Mouse (Mus musculus) ovary, adult 18-20 months (tissue): ENCODE measurements around the gene Hist1h2bm.
A peak's percentile ranks its signal among the peaks of the same experiment; 100 is the strongest.
"Not testable (repeated sequence)": the region's sequence is repeated elsewhere in the genome, so short reads cannot be mapped to it uniquely, and the experiment has no call there.

Experiments used
- DNase-seq: peaks from one replicate; pipeline ENCODE4 v3.0.0; 2022; ENCODE audit warnings: low spot score, mixed read lengths

Hist1h2bm gene

GRCm38 (mm10) chr13:21721757-21722372, at the start of gene Hist1h2bm:
TSS of gene Hist1h2bm (plus strand) at chr13:21722044.
- peak; percentile 55 for DNase-seq

GRCm38 (mm10) chr13:21677305-21677704, 44.5 kb upstream of the Hist1h2bm start, which contains the start of gene Olfr1360:
TSS of gene Olfr1360 (minus strand) at chr13:21677405.
- DNase-seq: no peak

- no peak for DNase-seq
These were observed 24.0 kb upstream of the Hist1h2bm start, which contains the start of gene Olfr1359 for GRCm38 (mm10) chr13:21697811-21698210. TSS of gene Olfr1359 (plus strand) at chr13:21698111.

- DNase-seq: no peak
These were observed 15.2 kb upstream of the Hist1h2bm start for GRCm38 (mm10) chr13:21706669-21707068.

- peak; percentile 65 for DNase-seq
These were observed 11.7 kb upstream of the Hist1h2bm start for GRCm38 (mm10) chr13:21710031-21710711.

GRCm38 (mm10) chr13:21710821-21711525, 10.9 kb upstream of the Hist1h2bm start:
- peak; percentile 41 for DNase-seq

- DNase-seq: no peak
These were observed 10.1 kb upstream of the Hist1h2bm start for GRCm38 (mm10) chr13:21711698-21712097.

- no peak for DNase-seq
These were observed 7.1 kb upstream of the Hist1h2bm start for GRCm38 (mm10) chr13:21714725-21715124.

- DNase-seq: no peak
These were observed 6.5 kb upstream of the Hist1h2bm start for GRCm38 (mm10) chr13:21715131-21715863.

GRCm38 (mm10) chr13:21715864-21716539, 5.8 kb upstream of the Hist1h2bm start, which contains the start of the genes Hist1h2bl and Hist1h2ai:
TSS of gene Hist1h2bl (minus strand) at chr13:21716143.
TSS of gene Hist1h2ai (plus strand) at chr13:21716422.
- peak; percentile 77 for DNase-seq

GRCm38 (mm10) chr13:21716540-21717391, 5.1 kb upstream of the Hist1h2bm start:
- DNase-seq: not testable (repeated sequence)

- DNase-seq: peak; percentile 76
These were observed 4.2 kb upstream of the Hist1h2bm start, which contains the start of gene Hist1h3h for GRCm38 (mm10) chr13:21717397-21718357. TSS of gene Hist1h3h (plus strand) at chr13:21717659.

- no peak for DNase-seq
These were observed 3.3 kb upstream of the Hist1h2bm start for GRCm38 (mm10) chr13:21718381-21719080.

- DNase-seq: not testable (repeated sequence)
These were observed 612 bp upstream of the Hist1h2bm start for GRCm38 (mm10) chr13:21721107-21721756.

- no peak for DNase-seq
These were observed 605 bp downstream of the Hist1h2bm start for GRCm38 (mm10) chr13:21722373-21722925.

- no peak for DNase-seq
These were observed 1.4 kb downstream of the Hist1h2bm start for GRCm38 (mm10) chr13:21722993-21723836.
